Mouse (Mus musculus): ENCODE data around the gene Btbd9.
"Not testable (repeated sequence)": the region's sequence is repeated elsewhere in the genome, so short reads cannot be mapped to it uniquely, and the experiment has no call there.

The Btbd9 gene

DNA sequence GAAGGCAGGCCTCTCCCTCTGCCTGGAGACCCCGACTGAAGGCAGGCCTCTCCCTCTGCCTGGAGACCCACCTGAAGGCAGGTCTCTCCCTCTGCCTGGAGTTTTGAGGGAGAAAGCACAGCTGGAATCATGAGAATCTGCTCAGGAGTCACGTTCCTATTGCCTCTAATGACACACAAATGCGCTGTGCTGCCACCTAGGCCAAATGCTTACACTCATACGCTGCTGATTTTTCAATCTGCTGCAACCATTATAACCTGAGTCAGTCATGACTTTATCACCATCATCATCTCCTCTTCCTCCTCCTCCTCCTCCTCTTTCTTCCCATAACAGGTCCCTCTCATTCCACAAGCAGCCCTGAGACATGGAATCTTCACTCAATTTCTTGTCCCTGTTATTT, 64.3 kb downstream of the Btbd9 start:
- no peak for DNase-seq (ENCODE audit: low spot score)

DNA sequence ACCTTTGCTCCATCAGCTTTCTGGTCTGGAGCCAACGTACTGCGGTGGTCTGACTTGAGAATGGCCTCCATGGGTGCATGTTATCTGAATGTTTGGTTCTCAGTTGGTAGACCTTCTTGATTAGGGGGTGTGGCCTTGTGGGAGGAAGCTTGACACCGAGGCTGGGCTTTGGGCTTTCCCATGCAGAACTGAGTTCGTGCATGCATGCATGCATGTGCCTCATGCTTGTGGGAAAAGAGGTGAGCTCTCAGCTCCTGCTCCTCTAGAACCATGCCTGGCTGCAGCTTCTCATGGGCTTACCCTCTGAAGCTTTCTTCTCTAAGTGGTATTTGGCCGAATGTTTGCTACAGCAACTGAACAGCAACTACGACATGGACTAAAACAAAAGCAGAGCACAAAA, 64.9 kb downstream of the Btbd9 start:
- no peak for DNase-seq (ENCODE audit: low spot score)

DNA sequence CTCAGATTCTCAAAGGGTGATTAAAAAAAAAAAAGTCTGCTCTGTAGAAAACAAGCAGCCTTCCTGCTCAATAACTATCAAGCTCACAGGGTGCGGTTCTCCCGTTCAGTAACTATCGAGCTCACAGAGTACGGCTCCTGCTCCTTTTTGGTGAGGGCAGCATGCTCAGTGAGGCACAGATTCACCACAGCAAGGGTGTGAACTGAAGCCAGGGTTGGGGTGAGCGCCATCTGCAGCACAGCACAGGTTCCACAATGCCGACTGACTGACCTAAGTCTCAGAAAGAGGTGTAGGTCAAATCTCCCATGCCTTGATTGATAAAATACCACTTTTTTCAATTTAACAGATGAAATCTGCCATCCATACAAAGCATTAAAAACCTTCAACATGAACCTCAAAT, 66.1 kb downstream of the Btbd9 start:
- no peak for DNase-seq (ENCODE audit: low spot score)

DNA sequence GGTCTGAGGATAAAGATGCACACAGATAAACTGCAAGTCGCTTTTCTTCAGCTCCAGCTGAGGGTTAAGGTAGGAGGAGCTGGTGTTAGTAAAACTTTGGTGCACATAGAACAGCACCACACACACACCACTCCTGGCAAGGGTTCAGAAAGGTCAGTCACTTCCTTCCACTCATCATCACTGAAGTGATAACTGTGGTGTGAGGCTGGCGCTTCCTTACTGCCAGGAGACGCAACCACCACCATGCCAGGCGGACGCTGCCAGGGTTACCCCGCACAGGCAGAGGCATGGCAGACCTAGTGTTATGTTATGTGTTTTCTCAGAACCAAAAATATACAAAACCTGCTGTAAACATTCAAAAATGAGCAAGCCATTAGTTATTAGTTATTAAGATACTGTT, 66.6 kb downstream of the Btbd9 start:
- no peak for DNase-seq (ENCODE audit: low spot score)

DNA sequence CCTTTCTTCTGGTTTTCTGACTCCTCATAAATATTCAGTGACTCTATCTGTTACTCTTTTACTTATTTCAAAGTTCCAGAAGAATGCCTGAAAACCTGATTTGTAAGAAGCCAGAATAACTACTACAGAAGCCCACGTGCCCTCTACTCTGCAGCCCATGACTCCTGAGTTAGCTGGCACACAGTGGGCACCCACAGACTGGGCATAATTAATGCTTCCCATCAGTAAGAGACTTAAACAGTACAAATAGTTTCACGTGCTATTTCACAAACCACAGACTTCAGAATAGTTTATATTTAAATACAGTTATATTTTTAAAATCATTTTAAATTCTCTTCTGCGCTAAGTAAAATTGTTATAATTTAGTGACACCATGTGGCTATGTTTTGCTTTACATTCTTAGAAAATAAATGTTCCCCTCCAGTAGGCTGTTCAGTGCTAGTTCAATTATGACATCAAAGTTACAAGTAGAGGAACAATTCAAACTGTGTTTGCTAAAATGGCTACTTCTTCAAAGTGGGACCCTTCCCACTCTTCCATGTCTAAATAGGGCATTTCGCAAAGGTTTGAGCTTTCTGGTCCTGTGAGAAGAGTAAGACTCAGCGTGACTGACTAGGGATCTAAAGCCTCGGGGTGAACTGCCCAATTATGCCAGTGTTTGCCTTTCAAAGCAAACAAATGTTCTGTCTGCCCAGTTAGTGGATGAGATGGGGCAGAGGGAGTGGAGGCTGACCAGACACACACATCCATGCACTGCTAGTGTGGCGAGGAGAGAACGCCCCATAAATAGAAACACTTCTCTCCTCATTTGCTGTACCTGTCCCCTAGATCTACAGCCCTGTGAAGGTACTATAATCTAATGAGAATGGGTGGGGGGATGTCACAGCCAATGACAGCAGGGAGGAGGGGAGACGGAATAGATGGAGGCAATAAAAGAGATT, 68.4 kb downstream of the Btbd9 start:
- no peak for DNase-seq (ENCODE audit: low spot score)

DNA sequence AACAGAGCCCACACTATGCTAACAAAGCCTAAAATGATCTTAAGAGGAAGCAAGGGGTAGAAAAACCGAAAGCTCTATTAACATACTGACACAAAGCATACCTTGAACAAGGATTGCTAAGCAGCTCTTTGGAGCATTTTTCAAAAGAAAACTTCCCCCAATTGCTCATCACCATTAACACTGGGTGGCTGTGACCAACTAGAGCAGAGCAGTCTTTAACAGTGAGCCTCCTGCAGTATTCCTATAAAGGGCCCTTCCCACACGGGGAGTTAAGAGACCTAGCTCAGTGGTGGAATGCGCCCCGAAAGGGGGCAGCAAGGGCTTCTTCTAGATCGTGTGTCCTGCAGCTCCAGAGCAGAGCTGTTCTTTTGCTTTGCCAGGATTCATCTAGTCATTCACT, 69.4 kb downstream of the Btbd9 start:
- DNase-seq (ENCODE audit: low spot score), result no peak

DNA sequence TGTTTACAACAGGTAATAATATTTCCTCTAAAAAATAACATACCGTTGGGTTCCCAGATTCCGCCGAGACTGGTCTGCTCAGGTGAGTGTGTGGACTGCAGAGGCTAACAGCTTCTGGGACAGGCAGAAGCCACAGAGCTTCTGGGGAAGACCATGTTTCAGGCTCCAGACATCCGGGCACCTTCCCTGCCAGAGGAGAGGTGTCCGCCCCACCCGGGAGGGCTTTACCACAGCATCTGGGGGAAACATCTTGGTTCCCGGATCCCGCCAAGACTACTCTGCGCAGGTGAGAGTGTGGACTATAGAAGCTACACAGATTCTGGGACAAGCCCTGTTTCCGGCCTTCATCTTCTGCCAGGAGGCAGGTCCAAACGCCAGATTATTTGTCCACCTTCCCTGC, 76.7 kb downstream of the Btbd9 start:
- not testable (repeated sequence) for DNase-seq (ENCODE audit: low spot score)

DNA sequence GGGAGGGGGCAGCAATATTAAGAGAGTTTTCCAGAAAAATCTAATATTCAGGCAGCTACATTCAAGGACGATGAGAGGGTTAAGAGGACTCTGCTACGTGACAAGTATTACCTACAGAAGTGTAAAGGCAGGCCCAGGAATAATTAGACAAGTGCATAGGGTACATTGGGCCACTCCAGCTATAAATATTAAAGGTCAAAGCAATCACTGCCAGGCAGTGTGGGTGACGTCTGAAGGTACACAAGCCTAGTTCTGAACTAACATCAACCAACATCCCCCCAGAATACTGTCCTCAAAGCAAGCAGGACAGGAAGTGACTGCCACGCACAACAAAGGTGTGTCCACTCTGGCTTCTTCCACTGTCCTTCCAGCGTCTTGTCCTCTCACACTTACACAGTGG, 77.5 kb downstream of the Btbd9 start:
- DNase-seq (ENCODE audit: low spot score), result no peak

DNA sequence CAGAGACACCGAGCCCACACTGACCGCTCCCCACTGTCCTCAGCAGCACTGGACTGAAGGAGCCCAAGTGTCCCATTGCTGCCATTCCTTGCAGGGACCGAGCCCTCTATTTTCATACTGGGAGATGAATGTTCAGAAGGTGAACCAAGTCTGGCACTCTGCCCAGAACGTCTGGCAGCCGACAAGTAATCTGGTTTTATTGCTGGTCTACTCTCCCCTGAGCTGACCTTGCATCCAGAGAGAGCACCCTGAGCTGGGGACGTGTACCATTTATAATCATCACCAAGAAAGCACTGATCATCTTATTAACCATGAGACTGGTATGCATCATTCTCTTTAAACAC, 77.9 kb downstream of the Btbd9 start:
- no peak for DNase-seq (ENCODE audit: low spot score)

DNA sequence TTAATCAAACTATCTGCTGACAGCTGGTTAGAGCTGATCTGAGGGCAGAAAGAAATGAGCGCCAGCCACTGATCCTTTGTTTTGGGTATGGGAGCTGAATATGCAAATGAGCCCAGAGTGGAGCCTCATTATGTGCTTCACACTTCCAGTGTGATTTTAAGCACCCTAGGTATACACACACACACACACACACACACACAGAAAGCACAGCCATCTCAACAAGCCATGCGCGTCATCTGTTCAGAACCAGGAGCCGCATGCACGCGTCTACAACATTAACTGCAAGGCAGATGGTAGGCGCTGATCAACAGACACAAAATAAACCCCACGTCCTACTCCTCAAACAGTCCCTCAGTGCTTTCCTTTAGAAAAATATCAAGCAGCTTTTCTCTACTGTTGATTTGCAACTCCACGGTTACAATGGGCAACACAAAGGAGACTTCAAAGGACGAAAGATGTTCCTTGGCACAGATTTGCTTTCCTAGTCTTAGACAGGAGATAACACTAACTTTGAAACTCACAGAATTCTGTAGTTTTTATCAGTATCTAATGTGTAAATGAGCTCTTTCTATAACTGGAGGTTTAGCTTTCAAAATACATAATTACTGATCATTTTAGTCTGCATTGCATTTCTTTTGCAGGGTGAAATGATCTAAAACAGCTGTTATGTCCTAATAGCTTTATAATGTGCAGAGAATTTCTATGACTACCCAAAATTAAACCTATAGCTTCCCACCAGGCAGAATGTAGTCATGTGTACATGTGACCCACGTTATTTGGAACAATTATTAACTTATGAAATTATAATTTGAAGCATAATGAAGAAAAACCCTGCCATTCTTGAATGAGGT, 78.5 kb downstream of the Btbd9 start:
- DNase-seq (ENCODE audit: low spot score), result no peak

DNA sequence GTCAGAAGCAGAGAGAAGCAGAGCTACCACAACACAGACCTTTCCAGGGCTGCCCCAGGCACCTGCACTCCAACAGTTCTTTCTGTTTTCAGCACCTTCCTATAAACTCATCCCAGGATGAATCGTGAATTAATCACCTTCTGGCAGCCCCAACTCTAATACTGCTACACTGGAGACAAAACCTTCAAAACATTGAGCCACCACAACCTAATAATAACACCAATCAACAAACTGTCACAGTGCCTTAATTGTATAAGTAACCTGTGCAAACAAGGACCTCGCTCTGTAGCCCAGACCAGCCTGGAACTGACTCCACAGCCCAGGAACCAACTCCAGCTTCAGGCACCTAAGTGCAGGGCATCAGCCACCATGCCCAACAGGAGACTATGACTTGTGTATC, 80.7 kb downstream of the Btbd9 start:
- no peak for DNase-seq (ENCODE audit: low spot score)

DNA sequence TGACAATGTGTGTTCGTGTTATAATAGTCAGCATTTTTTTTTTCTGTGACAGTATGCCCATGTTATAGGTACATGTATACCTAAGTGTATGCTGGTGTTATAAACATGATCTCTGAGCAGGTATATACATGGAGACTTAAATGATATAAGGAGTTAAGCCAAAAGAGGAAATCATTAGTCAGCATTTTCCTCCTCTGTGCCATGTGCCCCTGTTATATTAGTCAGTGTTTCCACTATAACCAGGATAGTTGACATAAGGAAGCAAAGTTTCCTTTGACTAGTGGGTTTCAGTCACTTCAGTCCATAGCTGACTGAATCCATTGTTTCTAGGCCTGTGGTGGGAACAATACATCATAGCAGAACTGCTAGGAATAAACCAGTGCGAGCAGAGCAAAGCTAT, 81.1 kb downstream of the Btbd9 start:
- no peak for DNase-seq (ENCODE audit: low spot score)

DNA sequence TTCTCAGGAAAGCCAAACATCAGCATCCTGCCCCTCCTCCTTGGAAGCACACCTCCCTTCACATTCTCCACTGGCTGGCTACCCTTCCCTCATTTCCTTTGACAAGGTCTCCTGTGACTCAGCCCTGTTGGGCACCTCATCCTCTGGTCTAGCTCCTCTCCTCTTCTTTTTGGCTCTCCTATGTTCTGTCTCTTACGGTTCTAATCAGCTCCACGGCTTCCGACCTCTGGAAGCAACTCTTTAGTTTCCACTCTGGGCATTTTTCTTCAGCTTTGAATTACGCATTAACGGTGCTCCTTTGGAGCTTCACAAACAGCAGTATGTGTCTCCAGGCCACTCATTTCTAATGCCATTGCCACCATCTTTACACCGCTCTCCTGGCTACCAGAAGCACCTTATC, 82.8 kb downstream of the Btbd9 start:
- no peak for DNase-seq (ENCODE audit: low spot score)

DNA sequence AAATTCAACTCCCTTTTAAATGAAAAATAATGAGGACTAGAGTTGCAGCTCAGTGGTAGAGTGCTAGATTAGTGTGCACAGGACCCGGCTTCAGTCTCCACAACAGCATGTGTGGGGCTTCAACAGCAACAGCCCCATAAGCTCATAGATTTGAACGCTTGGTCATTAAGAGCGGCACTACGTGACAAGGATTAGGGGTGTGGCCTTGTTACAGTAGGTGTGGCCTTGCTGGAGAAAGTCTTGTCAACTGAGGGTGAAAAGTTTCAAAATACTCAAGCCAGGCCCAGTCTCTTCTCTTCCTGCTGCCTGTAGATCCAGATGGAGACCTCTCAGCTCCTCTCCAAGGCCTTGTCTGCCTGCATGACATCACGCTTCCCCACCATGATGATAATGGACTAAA, 84.1 kb downstream of the Btbd9 start:
- DNase-seq (ENCODE audit: low spot score), result no peak

DNA sequence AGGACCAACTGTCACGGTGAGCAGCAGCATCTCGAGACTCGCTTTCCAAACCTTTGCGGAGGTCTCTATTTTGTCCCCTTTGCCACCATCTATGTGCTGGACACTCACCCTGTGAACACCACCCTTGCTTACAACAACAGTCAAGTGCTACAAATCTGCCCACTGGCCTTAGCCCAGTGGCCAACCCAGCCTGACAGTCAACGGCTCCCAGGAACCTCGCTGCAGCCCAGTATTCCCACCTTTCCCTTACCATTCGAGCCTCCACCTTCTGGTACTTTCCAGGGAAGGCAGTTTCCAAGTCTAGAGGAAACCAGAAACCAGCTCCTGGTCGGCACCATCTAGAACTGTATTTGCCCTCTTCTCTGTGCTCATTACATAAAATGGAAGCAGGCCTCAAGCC, 84.7 kb downstream of the Btbd9 start:
- no peak for DNase-seq (ENCODE audit: low spot score)

DNA sequence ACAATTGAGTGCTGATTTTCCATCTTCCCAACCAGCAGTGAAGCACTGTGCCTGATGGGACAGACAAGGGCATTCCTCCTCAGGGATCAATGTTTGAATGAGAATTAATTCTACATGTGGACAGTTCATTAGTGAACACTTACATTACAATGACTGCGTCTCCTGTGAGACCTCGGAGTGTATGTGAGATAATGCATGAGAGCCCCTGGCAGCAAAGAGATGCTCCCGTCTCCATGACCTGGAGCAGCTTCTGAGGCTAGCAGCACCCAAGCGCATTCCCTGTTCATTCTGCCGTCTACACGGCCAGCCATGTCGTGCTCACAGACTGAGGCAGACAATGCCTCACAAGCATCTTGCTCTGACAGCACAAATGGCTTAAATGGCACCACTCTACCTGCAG, 85.7 kb downstream of the Btbd9 start:
- DNase-seq (ENCODE audit: low spot score), result no peak

DNA sequence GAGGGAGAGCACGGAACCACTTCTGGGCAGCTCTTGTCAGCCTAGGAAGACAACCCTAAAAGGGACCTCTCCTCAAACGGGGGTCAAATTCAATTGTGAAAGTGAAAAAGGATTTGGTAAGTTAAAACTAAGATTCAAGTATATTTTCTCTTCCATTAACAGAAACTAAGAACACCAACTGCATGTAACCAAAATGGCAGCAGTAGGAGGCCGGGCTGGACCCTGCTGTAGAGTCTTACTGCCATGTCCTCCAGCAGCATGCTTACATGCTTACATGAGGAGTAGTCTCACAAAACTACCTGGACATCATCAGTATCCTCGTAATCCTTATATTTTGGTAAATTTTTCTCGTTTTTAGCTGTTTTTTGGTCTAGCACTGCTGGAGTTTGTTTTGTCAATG, 86.2 kb downstream of the Btbd9 start:
- no peak for DNase-seq (ENCODE audit: low spot score)

DNA sequence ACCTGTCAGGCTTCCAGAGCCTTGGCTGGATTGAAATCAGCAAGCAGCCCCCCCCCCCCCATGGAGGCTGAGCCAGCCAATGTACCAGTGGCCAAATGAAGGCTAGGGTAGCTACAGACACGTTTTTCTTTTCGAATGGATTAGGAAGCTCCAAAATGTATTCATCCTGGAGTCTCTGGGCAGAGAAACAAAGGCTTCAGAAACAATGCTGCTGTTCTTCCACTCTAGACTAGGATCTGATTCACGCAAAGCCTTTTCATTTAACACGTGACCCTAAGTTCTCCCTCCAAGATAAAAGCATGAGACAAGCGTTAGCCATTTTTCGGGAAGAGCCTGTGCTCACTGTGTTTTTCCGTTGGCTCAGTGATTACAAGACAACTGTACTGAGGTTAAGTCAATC, 86.7 kb downstream of the Btbd9 start:
- no peak for DNase-seq (ENCODE audit: low spot score)

DNA sequence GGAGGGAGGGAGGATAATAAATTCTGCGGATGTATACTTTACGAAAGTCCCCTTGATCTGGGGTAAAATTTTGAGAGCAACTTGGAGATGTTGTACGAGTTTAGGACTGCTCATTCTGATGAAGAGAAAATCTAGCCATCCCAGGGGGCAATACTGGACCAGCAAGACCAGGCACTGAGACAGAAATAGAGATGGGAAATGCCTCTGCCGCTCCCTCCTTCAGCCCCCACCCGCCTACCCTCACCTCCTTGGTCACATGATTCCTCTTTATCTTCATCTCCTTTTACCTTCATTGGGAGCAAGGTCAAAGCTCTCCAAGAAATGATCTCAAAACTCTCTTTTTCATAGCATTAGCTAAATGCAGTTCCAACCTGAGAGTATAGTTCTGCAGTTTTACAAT, 88.6 kb downstream of the Btbd9 start:
- DNase-seq (ENCODE audit: low spot score), result no peak

DNA sequence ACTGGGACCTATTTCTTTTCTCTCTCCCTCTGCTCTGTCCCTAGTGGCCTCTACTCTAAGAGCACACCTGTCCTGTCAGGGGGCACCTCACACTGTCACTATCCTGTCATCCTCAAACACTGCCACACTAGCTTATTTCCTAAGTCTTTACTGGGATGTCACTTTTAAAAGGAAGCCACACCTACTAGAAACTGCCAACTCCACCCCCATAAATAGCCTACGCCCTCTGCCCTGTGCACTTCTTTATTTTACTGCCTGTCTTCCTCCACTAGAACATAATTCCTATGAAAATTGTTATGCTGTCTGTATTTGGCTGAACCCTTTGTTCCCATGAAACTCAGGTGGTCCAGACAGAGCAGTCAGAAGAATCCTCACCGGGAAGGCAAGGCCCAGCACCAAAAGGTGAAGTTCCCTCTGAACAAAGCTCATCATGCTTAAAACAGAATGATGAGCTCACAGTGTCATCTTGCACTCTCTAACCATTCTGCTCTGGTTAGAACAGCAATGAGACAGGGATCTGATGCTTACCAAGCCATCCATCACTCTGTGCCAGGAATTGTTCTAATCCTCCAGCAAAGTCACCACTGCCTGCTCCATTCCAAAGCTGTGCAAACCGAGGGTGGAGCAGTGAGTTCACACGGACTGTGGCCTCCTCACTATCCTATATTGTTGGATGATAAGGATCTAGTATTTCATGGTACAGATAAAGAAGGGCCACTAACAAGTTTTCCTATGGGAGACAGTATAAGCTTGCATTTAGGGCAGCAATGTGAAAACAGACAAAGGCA, 91.0 kb downstream of the Btbd9 start:
- no peak for DNase-seq (ENCODE audit: low spot score)

DNA sequence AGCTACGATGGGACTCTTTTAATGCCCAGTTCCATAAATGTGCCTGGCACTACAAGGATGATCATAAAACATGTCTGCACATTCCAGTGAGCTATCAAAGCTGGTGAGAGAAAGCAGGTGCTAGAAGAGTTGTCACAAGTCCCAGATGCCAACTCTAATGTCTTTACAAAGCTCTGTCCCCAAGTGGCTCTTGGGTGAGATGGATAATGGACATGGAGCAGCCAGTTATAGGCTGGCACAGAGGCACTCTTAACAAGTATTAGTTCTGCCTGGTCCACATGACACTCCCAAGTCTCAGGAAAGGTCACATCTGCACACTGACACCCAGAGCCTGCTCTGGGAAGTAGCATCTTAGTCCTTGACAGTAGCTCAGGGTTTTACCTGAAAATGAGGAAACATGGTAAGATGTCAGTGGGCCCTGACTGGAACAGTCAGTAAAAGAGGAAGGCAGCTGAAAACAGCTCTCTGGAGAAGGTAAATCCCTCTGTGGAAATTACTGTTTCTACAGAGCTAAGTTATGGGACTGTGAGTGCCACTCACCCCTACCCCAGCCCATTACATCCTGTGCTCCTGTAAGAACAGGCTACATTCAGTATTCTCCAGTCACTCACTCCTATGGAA, 91.7 kb downstream of the Btbd9 start:
- DNase-seq (ENCODE audit: low spot score), result no peak

DNA sequence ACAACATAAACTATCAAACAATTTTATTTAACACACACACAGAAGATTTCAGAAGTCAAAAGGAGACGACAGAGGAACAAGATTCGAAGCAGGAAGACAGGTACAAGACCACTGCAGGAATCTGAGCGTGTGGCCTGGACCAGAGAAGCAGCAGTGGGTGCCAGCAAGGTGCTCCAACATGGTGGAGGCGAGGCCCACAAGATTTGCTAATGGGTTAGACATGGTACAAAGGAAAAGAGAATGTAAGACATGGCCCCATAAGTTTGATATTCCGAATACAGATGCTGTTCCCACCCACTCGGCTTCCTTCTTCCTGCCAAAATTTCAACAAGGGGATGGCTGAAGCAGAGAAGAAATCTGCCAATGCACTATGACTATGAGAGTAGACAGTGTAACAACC, 94.5 kb downstream of the Btbd9 start:
- DNase-seq (ENCODE audit: low spot score), result no peak
